In the genomic region with DNA sequence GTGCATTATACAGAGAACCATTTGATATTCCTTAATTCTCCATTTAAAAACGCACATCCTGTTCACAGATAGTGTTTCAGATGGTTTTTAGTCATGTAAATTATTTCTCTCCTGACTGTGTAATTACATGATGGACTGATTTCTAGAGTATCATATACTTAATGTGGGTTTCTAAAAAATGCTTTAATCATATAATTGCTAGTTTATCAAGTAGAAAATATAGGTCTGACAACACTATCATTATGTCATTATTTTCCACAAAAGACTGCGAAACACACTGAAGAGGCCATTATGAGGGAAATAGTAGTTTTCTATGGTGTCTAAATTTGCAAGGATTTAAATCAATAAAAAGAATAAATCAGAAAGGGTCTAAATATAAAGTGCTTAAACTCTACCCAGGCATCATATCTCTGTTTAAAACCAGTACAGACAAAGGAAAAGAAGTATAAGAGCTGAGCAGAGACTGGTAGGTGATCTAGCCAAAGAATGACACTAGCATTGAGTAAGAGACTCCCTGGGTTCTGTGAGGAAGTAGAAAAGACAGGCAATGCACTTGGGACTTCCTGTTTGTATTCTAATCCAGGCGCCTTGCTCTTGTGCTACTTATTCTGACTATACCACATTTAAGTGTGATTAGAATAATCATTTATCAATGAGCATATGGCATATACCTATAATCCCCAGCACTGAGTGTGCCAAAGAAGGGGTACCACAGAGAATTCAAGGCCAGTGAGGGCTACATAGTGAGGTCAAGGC, we compare ENCODE assay signal across 18 mouse cellular contexts.
DNase-seq lines count a peak whose midpoint lies in the region; ATAC-seq and TF ChIP-seq lines count a peak whose summit lies in the region.
"Had no signal": no experiment of that assay in that cellular context is flagged by ENCODE, and none has a peak within 500 bp of the region (broad histone marks: within the 10 kb centered on the region; RNA-seq: fewer than 3 reads in every experiment).

No protein-coding gene starts in this region.

- H3K36me3 ChIP-seq in MEL (ENCODE audit: control insufficient read depth in 1 of 2, insufficient read depth in 2 of 2, low read length in 2 of 2): peaks cover 0 to 9% of the 10 kb centered on the region in 2 experiments; a peak in 2 of 4 replicates
- H3K36me3 ChIP-seq in splenic B cell, adult 2 months (ENCODE audit: control insufficient read depth, insufficient read depth, low read length, poor library complexity, severe bottlenecking): no peaks in the 10 kb centered on the region
- H3K36me3 ChIP-seq in intestine, embryonic 15.5 days: no peaks in the 10 kb centered on the region
- H3K36me3 ChIP-seq: hindbrain, embryonic 12.5 days had no signal

- no peak for TF ChIP-seq RAD21 in MEL (IDR thresholded peaks at IDR 0.05; ENCODE audit: low read depth, low read length)

- no peaks in the 10 kb centered on the region for H3K4me1 ChIP-seq in lung, adult 2 months (ENCODE audit: control insufficient read depth, insufficient read depth, low read length)
- H3K4me1 ChIP-seq in MEL (ENCODE audit: control insufficient read depth in 1 of 2, insufficient read depth in 2 of 2, low read length in 2 of 2): peaks cover 2 to 5% of the 10 kb centered on the region in 2 experiments; a peak in 3 of 4 replicates
- H3K4me1 ChIP-seq in intestine, embryonic 15.5 days (replicated peaks): no peaks in the 10 kb centered on the region
- H3K4me1 ChIP-seq: hindbrain, embryonic 12.5 days had no signal

- 69% methylated on average over 3 of the region's 3 CpGs for WGBS in lung, adult 2 months
- 89% methylated on average over 3 of the region's 3 CpGs for WGBS in intestine, embryonic 15.5 days

- no peak overlapping the region for H3K9ac ChIP-seq in MEL (ENCODE audit: control insufficient read depth, low read depth, low read length, poor library complexity, severe bottlenecking)
- no peak overlapping the region for H3K9ac ChIP-seq in intestine, embryonic 15.5 days
- H3K9ac ChIP-seq: hindbrain, embryonic 12.5 days; liver, embryonic 14.5 days had no signal

- no peak for TF ChIP-seq POLR2A in lung, adult 2 months (IDR thresholded peaks at IDR 0.05; ENCODE audit: borderline replicate concordance, extremely low read depth, low read depth, low read length)
- no peak for TF ChIP-seq POLR2A in MEL (IDR thresholded peaks at IDR 0.05; ENCODE audit: control insufficient read depth in 1 of 2, insufficient read depth in 1 of 2, low read depth in 1 of 2, low read length in 2 of 2, poor library complexity in 1 of 2)

- no peak for TF ChIP-seq EP300 in MEL (IDR thresholded peaks at IDR 0.05; ENCODE audit: low read depth in 1 of 2, low read length in 2 of 2)

- no peaks in the 10 kb centered on the region for H3K9me3 ChIP-seq in MEL (replicated peaks; ENCODE audit: insufficient read depth, low read length)
- H3K9me3 ChIP-seq in intestine, embryonic 15.5 days: no peaks in the 10 kb centered on the region
- H3K9me3 ChIP-seq: hindbrain, embryonic 12.5 days had no signal

- H3K79me2 ChIP-seq in MEL (ENCODE audit: control insufficient read depth, insufficient read depth, low read length, poor library complexity): no peaks in the 10 kb centered on the region

- no peak for TF ChIP-seq CTCF in lung, adult 2 months (IDR thresholded peaks at IDR 0.05; ENCODE audit: insufficient read depth, low read length)
- TF ChIP-seq CTCF in MEL (IDR thresholded peaks at IDR 0.05 in 2 of 3, conservative IDR thresholded peaks at IDR 0.05 in 1 of 3; ENCODE audit: control insufficient read depth in 1 of 3, insufficient read depth in 1 of 3, low read depth in 2 of 3, low read length in 3 of 3, poor library complexity in 1 of 3, severe bottlenecking in 1 of 3): no peak

- no peak overlapping the region for H3K4me3 ChIP-seq in lung, adult 2 months (replicated peaks; ENCODE audit: extremely low read depth, low read depth, low read length)
- no peak overlapping the region for H3K4me3 ChIP-seq in MEL (ENCODE audit: control insufficient read depth in 1 of 2, insufficient read depth in 1 of 2, low read depth in 2 of 2, low read length in 2 of 2)
- no peak overlapping the region for H3K4me3 ChIP-seq in intestine, embryonic 15.5 days (replicated peaks)
- H3K4me3 ChIP-seq: gastrocnemius, adult 2 months; hindbrain, embryonic 12.5 days had no signal

- no peak overlapping the region for H3K27ac ChIP-seq in MEL (ENCODE audit: control insufficient read depth, low read depth, low read length)
- no peak overlapping the region for H3K27ac ChIP-seq in intestine, embryonic 15.5 days
- H3K27ac ChIP-seq: gastrocnemius, adult 2 months; hindbrain, embryonic 12.5 days; liver, embryonic 14.5 days had no signal

- peak; percentile 15 for DNase-seq in lung, postnatal 36 days
- no peak for DNase-seq in lung, adult 2 months
- DNase-seq in MEL (ENCODE audit: low read depth, low spot score): peak; percentile 53
- peak; percentile 46 for DNase-seq in splenic B cell, adult 2 months (ENCODE audit: low read depth, low spot score)
- DNase-seq in cerebellum, postnatal 36 days: no peak
- DNase-seq: adrenal gland, postnatal 14 days; cerebellum, adult 9-10 months; gastrocnemius, adult 2 months; heart, adult 11 months; kidney, postnatal 10 days; layer of hippocampus, adult 9-11 months; lung, postnatal 10 days had no signal

- no peak overlapping the region for H3K4me2 ChIP-seq in intestine, embryonic 15.5 days (replicated peaks)
- H3K4me2 ChIP-seq: hindbrain, embryonic 12.5 days; midbrain, embryonic 11.5 days had no signal

- H3K27me3 ChIP-seq in MEL (ENCODE audit: control insufficient read depth in 1 of 2, insufficient read depth in 2 of 2, low read length in 2 of 2): no peaks in the 10 kb centered on the region
- H3K27me3 ChIP-seq in splenic B cell, adult 2 months (ENCODE audit: control insufficient read depth, insufficient read depth, low read length, poor library complexity, severe bottlenecking): no peaks in the 10 kb centered on the region
- no peaks in the 10 kb centered on the region for H3K27me3 ChIP-seq in intestine, embryonic 15.5 days (replicated peaks)
- H3K27me3 ChIP-seq: hindbrain, embryonic 12.5 days had no signal

- ATAC-seq in hematopoietic stem cell, adult 5-6 weeks (replicated peaks in 1 of 2; ENCODE audit: insufficient read depth in 1 of 2, low FRiP score in 2 of 2, low TSS enrichment in 1 of 2, low read depth in 1 of 2, poor library complexity in 2 of 2, severe bottlenecking in 2 of 2): peak; percentile 49 to 51; a peak in 2 of 4 replicates
- ATAC-seq in intestine, embryonic 15.5 days: no peak
- ATAC-seq: intestine, embryonic 16.5 days had no signal

TF ChIP-seq in MEL, 35 proteins besides CTCF, POLR2A, EP300 and RAD21:
- TF ChIP-seq ELF1 (IDR thresholded peaks at IDR 0.05; ENCODE audit: low read depth, low read length) (peak; percentile 60), MAFK (IDR thresholded peaks at IDR 0.05; ENCODE audit: borderline replicate concordance, low read depth, low read length) (no peak)
TF ChIP-seq in MEL: peak in this region for 1.

Comparison
In these comparisons a context has a peak if more than half of its experiments do, and no peak if none do; other contexts are left out.
1. DNase-seq: peak in lung, postnatal 36 days (single experiment), MEL (single experiment) and splenic B cell, adult 2 months (single experiment); none in lung, adult 2 months (single experiment) and cerebellum, postnatal 36 days (0 of 2).